Comparison of ENCODE assay signal across 16 mouse cellular contexts in the genomic region with DNA sequence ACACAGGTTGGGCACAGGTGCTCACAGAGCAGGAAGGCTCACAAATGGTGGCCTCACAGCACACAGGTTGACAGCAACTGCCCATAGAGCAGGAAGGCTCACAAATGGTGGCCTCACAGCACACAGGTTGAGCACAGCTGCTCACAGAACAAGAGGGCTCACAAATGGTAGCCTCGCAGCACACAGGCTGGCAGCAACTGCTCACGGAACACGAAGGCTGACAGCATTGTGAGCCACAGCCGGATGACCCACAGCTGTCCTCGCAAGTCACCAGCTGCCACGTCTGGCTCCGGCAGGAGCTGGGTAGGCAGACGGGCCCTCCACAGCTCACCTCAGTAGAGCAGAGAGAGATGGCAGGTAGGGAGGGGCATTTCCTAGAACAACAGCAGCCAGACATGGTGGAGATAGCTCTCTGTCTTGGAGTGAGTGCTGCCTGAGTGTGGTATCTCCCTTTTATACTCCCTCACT. TPM values are rescaled to one million over a fixed set of nuclear protein-coding genes. Genes with fewer than 3 reads are reported as not detected.
A peak's percentile ranks its signal among the peaks of the same experiment; 100 is the strongest.
DNase-seq lines count a peak whose midpoint lies in the region; ATAC-seq and TF ChIP-seq lines count a peak whose summit lies in the region.
"Had no signal": no experiment of that assay in that cellular context is flagged by ENCODE, and none has a peak within 500 bp of the region (broad histone marks: within the 10 kb centered on the region; RNA-seq: fewer than 3 reads in every experiment).

Gene Krtap16-1 (minus strand): TSS at position 418 of the 468 bp plus-strand sequence.

- TF ChIP-seq CTCF in C2C12 (IDR thresholded peaks at IDR 0.05; ENCODE audit: control insufficient read depth, insufficient read depth, insufficient read length): no peak

- H3K9ac ChIP-seq in embryonic facial prominence, embryonic 14.5 days (ENCODE audit: low read depth, low read length): no peak within 1 kb of the TSS
- H3K9ac ChIP-seq in hindbrain, embryonic 14.5 days: no peak within 1 kb of the TSS
- H3K9ac ChIP-seq in hindbrain, embryonic 12.5 days: no peak within 1 kb of the TSS
- peak within 1 kb of the TSS; percentile 13; the same call in 1 of the 2 replicates for H3K9ac ChIP-seq in hindbrain, embryonic 16.5 days (ENCODE audit: low read depth, low read length)

- no peaks in the 10 kb centered on the region for H3K9me3 ChIP-seq in embryonic facial prominence, embryonic 14.5 days (ENCODE audit: control insufficient read depth, low read length)
- no peaks in the 10 kb centered on the region for H3K9me3 ChIP-seq in embryonic facial prominence, embryonic 10.5 days
- H3K9me3 ChIP-seq in hindbrain, embryonic 14.5 days (ENCODE audit: control insufficient read depth, low read length): no peaks in the 10 kb centered on the region
- H3K9me3 ChIP-seq in hindbrain, embryonic 12.5 days (replicated peaks): no peaks in the 10 kb centered on the region
- H3K9me3 ChIP-seq in hindbrain, embryonic 16.5 days (ENCODE audit: control insufficient read depth, low read length): no peaks in the 10 kb centered on the region

- H3K4me1 ChIP-seq in embryonic facial prominence, embryonic 14.5 days (ENCODE audit: control insufficient read depth, insufficient read depth, low read length): no peaks in the 10 kb centered on the region
- H3K4me1 ChIP-seq in embryonic facial prominence, embryonic 10.5 days: no peaks in the 10 kb centered on the region
- H3K4me1 ChIP-seq in hindbrain, embryonic 14.5 days (replicated peaks; ENCODE audit: control insufficient read depth, insufficient read depth, low read length): no peaks in the 10 kb centered on the region
- no peaks in the 10 kb centered on the region for H3K4me1 ChIP-seq in hindbrain, embryonic 12.5 days
- peaks cover 6% of the 10 kb centered on the region; the same call in 1 of the 2 replicates for H3K4me1 ChIP-seq in hindbrain, embryonic 16.5 days (ENCODE audit: control insufficient read depth, insufficient read depth, low read depth, low read length)

- H3K36me3 ChIP-seq in embryonic facial prominence, embryonic 14.5 days (ENCODE audit: control insufficient read depth, insufficient read depth, low read length): no peaks in the 10 kb centered on the region
- H3K36me3 ChIP-seq in embryonic facial prominence, embryonic 10.5 days (replicated peaks): no peaks in the 10 kb centered on the region
- H3K36me3 ChIP-seq in hindbrain, embryonic 14.5 days (replicated peaks; ENCODE audit: control insufficient read depth, insufficient read depth): no peaks in the 10 kb centered on the region
- H3K36me3 ChIP-seq in hindbrain, embryonic 12.5 days: no peaks in the 10 kb centered on the region
- H3K36me3 ChIP-seq in C2C12 (ENCODE audit: control insufficient read depth, insufficient read depth): no peaks in the 10 kb centered on the region
- no peaks in the 10 kb centered on the region for H3K36me3 ChIP-seq in hindbrain, embryonic 16.5 days (ENCODE audit: control insufficient read depth, insufficient read depth, low read length)

- 61% methylated on average over 8 of the region's 8 CpGs for WGBS in embryonic facial prominence, embryonic 14.5 days
- WGBS in embryonic facial prominence, embryonic 10.5 days: 91% methylated on average over 8 of the region's 8 CpGs
- WGBS in hindbrain, embryonic 14.5 days: 74% methylated on average over 8 of the region's 8 CpGs
- 80% methylated on average over 8 of the region's 8 CpGs for WGBS in hindbrain, embryonic 12.5 days
- WGBS in hindbrain, embryonic 16.5 days: 80% methylated on average over 8 of the region's 8 CpGs

- no peaks in the 10 kb centered on the region for H3K79me3 ChIP-seq in C2C12 (ENCODE audit: low read depth)

- no peak within 1 kb of the TSS for H3K27ac ChIP-seq in embryonic facial prominence, embryonic 14.5 days (replicated peaks; ENCODE audit: low read depth, low read length)
- no peak within 1 kb of the TSS for H3K27ac ChIP-seq in embryonic facial prominence, embryonic 10.5 days (replicated peaks)
- peak within 1 kb of the TSS; percentile 65 for H3K27ac ChIP-seq in hindbrain, embryonic 14.5 days
- H3K27ac ChIP-seq in hindbrain, embryonic 12.5 days: no peak within 1 kb of the TSS
- H3K27ac ChIP-seq in hindbrain, embryonic 16.5 days (ENCODE audit: low read depth, low read length): peak within 1 kb of the TSS; percentile 74
- H3K27ac ChIP-seq: kidney, postnatal 0 days; stomach, postnatal 0 days had no signal

- no peak within 1 kb of the TSS for H3K4me3 ChIP-seq in embryonic facial prominence, embryonic 14.5 days (ENCODE audit: low read depth, low read length)
- no peak within 1 kb of the TSS for H3K4me3 ChIP-seq in embryonic facial prominence, embryonic 10.5 days
- H3K4me3 ChIP-seq in hindbrain, embryonic 14.5 days (replicated peaks; ENCODE audit: low read length): no peak within 1 kb of the TSS
- H3K4me3 ChIP-seq in hindbrain, embryonic 12.5 days: no peak within 1 kb of the TSS
- no peak within 1 kb of the TSS for H3K4me3 ChIP-seq in C2C12 (ENCODE audit: insufficient read depth, poor library complexity, severe bottlenecking)
- no peak within 1 kb of the TSS for H3K4me3 ChIP-seq in hindbrain, embryonic 16.5 days (ENCODE audit: low read length)

- ATAC-seq in embryonic facial prominence, embryonic 14.5 days (ENCODE audit: low read depth): peak; percentile 63; the same call in 1 of the 2 replicates
- ATAC-seq in hindbrain, embryonic 14.5 days (ENCODE audit: low FRiP score): no peak; the same call in 1 of the 2 replicates
- no peak for ATAC-seq in hindbrain, embryonic 12.5 days (ENCODE audit: low FRiP score)
- ATAC-seq in hindbrain, embryonic 16.5 days: no peak
- ATAC-seq: intestine, embryonic 16.5 days had no signal

- DNase-seq in embryonic facial prominence, embryonic 14.5 days (ENCODE audit: low spot score): peak; percentile 33
- no peak for DNase-seq in embryonic facial prominence, embryonic 10.5 days (ENCODE audit: low spot score)
- no peak for DNase-seq in hindbrain, embryonic 14.5 days (ENCODE audit: low spot score)
- no peak for DNase-seq in left cerebral cortex, postnatal 4 days
- DNase-seq: liver; lung, adult 18-20 months; lung, postnatal 36 days; thymus, postnatal 25 days had no signal

- peak within 1 kb of the TSS; percentile 31 for H3ac ChIP-seq in C2C12 (ENCODE audit: control insufficient read depth, insufficient read length, low read depth)

- no peak within 1 kb of the TSS for H3K4me2 ChIP-seq in embryonic facial prominence, embryonic 14.5 days (ENCODE audit: low read depth, low read length)
- no peak within 1 kb of the TSS for H3K4me2 ChIP-seq in hindbrain, embryonic 14.5 days (replicated peaks)
- no peak within 1 kb of the TSS for H3K4me2 ChIP-seq in hindbrain, embryonic 12.5 days (replicated peaks)
- H3K4me2 ChIP-seq in hindbrain, embryonic 16.5 days (ENCODE audit: low read length): 0 out of 2 replicates have a peak within 1 kb of the TSS, but pooled peaks have one; percentile 5

- no peaks in the 10 kb centered on the region for H3K27me3 ChIP-seq in embryonic facial prominence, embryonic 14.5 days (replicated peaks; ENCODE audit: control insufficient read depth, insufficient read depth, low read length)
- H3K27me3 ChIP-seq in embryonic facial prominence, embryonic 10.5 days (replicated peaks; ENCODE audit: low read depth, poor library complexity, severe bottlenecking): no peaks in the 10 kb centered on the region
- no peaks in the 10 kb centered on the region for H3K27me3 ChIP-seq in hindbrain, embryonic 14.5 days (ENCODE audit: control insufficient read depth, insufficient read depth, low read length)
- H3K27me3 ChIP-seq in hindbrain, embryonic 12.5 days: no peaks in the 10 kb centered on the region
- peaks cover 31% of the 10 kb centered on the region for H3K27me3 ChIP-seq in C2C12 (ENCODE audit: control insufficient read depth, insufficient read depth, insufficient read length)
- H3K27me3 ChIP-seq in hindbrain, embryonic 16.5 days (replicated peaks; ENCODE audit: control insufficient read depth, insufficient read depth, low read length): 0 out of 2 replicates have a peak, but pooled peaks cover 2% of the 10 kb centered on the region

- intact Hi-C loops in left cerebral cortex, postnatal 4 days (cut with DNase I): no loop called here

- H3K79me2 ChIP-seq in C2C12 (ENCODE audit: control insufficient read depth, insufficient read depth): no peaks in the 10 kb centered on the region

TF ChIP-seq in C2C12, 6 proteins besides CTCF, POLR2A, EP300 and RAD21:
- TF ChIP-seq MAX (IDR thresholded peaks at IDR 0.05) (no peak), FOSL1 (IDR thresholded peaks at IDR 0.05; ENCODE audit: insufficient read depth, low read length, poor library complexity, severe bottlenecking) (no peak), CEBPB (IDR thresholded peaks at IDR 0.05; ENCODE audit: low read depth) (no peak), MYOG (IDR thresholded peaks at IDR 0.05; ENCODE audit: control insufficient read depth, extremely low read depth, insufficient read length) (no peak), USF1 (IDR thresholded peaks at IDR 0.05; ENCODE audit: low read depth) (no peak), MYOD1 (IDR thresholded peaks at IDR 0.05; ENCODE audit: control insufficient read depth, insufficient read length, low read depth) (peak; percentile 81)

RNA-seq across cellular contexts. Expression of gene Krtap16-1, which starts in this region (rescaled TPM):
- polyA plus RNA-seq in embryonic facial prominence, embryonic 14.5 days (2014; fragmentation: Nextera tagmentation; extraction: Ambion mirVana): 0.26 TPM in 1 of 2 replicates, not detected in the other
- polyA plus RNA-seq in embryonic facial prominence, embryonic 10.5 days (2016; fragmentation: Nextera tagmentation; extraction: Ambion mirVana): not detected in 2 replicates
- 0.16 and 0.29 TPM in 2 replicates for polyA plus RNA-seq in hindbrain, embryonic 14.5 days (2014; fragmentation: Nextera tagmentation; extraction: Ambion mirVana)
- not detected in 2 replicates for polyA plus RNA-seq in hindbrain, embryonic 12.5 days (2016; fragmentation: Nextera tagmentation; extraction: Ambion mirVana)
- not detected for polyA plus RNA-seq in C2C12 (2012; fragmentation: generic; extraction: Trizol)
- 0.15 TPM in 1 of 2 replicates, not detected in the other for polyA plus RNA-seq in hindbrain, embryonic 16.5 days (2015; fragmentation: Nextera tagmentation; extraction: Ambion mirVana)
- total RNA-seq in left cerebral cortex, postnatal 4 days (2021): not detected
- total RNA-seq: heart, postnatal 25 days; monocyte, adult 5-6 weeks had no signal
- polyA plus RNA-seq: intestine, embryonic 16.5 days; kidney, postnatal 0 days had no signal

Comparison
In these comparisons a context has a peak if more than half of its experiments do, and no peak if none do; other contexts are left out.
1. H3K27ac ChIP-seq: peak in hindbrain, embryonic 14.5 days (single experiment) and hindbrain, embryonic 16.5 days (single experiment); none in embryonic facial prominence, embryonic 14.5 days (single experiment), embryonic facial prominence, embryonic 10.5 days (single experiment) and hindbrain, embryonic 12.5 days (single experiment).
2. Peak in DNase-seq and ATAC-seq in embryonic facial prominence, embryonic 14.5 days; RNA of the gene not detected or under 1 TPM.